Mouse (Mus musculus) cerebellum, adult 2 months (tissue): ENCODE data around the gene Cd109.

Experiments
- CTCF ChIP-seq: fragments of 200-500 bp; IDR thresholded peaks from 2 replicates; pipeline ENCODE4 v1.5.1; 2011; ENCODE audit warnings: low read depth, mild to moderate bottlenecking, control low read depth, low read length, moderate library complexity, borderline replicate concordance; ENCODE audit not compliant: insufficient read depth
- POLR2A ChIP-seq: fragments of 200-500 bp; IDR thresholded peaks from 2 replicates; pipeline ENCODE4 v1.6.1; 2011; ENCODE audit warnings: low read length, control low read depth, borderline replicate concordance; ENCODE audit not compliant: insufficient read depth

DNA sequence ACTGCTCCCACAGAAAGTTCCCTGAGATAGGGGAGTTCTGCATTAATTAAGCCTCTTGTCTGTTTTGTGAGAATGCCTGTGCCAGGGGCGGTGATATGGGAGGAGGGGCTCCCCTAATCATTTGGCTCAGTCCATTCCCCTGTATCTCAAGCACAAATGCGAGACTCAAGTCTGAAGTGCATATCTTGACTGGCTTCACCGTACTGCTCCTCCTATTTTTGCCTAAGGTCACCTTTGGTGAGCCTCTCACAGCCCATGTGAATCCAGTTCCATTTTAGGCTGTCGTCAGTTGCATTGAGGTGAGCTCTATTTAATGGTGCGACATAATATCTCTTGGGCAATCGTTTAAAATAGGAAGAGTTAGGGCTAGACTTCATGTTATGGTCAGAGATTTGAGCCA lies 116.6 kb downstream of the Cd109 start:
- TF ChIP-seq CTCF (no peak), POLR2A (no peak)
